Mouse (Mus musculus): ENCODE results near the gene Ssr2. TPM values are rescaled to one million over a fixed set of nuclear protein-coding genes. Genes with fewer than 3 reads are reported as not detected.

The Ssr2 gene
- total and polyA plus RNA-seq, 3 experiments = 65.3 to 80.0 (median 67.6) TPM

DNA sequence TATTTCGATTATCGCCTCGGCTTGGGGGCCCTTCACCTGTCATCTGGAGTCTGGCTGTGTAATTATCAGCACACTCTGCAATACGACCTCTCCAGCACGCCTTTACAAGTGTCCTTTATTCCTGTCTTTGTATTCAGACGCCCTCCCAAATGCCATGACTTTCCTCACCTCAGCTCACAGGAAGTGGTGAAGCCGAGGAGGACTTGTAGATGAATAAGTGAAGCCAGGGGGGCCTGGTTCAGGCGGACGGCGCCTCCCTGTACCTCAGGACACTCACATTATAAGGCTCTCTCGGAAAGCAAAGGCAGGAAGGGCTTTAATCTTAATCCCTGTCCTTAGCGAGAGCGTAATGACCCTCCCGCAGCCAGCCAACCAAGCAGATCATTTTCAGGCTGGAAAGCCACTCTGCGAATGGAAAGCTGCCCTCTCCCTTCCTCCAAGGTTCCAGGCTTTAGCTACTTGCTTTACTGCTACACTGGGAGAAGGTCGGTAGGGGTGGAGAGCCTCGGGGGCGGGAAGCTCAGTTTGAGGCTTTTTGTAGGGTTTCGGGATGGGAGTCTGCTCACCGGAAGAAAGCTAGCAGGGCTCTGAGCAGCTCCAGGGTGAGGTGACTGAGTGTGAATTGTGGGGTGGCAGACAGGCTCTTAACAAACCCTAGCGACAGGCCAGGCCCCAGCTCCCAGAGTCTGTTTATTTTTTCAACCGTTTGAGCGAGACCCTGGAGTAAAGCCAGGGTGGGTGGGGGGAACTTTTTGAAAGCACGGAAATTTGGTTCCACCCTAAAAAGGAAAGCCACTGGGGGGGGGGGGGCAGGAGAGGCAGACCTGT lies 46.7 kb downstream of the Ssr2 start:
- peak; percentile 78 to 81 for DNase-seq
- Histone ChIP-seq H3K9ac (ENCODE audit: low read depth, low read length) (peak overlapping the region; percentile 97), H3K4me1 (ENCODE audit: control insufficient read depth, insufficient read depth, low read length) (peaks cover 41% of the 10 kb centered on the region), H3K27me3 (ENCODE audit: control insufficient read depth, insufficient read depth, low read length) (no peaks in the 10 kb centered on the region), H3K36me3 (ENCODE audit: control insufficient read depth, insufficient read depth, low read length) (peaks cover 15% of the 10 kb centered on the region), H3K27ac (peak overlapping the region; percentile 97), H3K79me2 (replicated peaks; ENCODE audit: control insufficient read depth, insufficient read depth, low read length) (peaks cover 5% of the 10 kb centered on the region), H3K4me3 (peak overlapping the region; percentile 92)
- WGBS = 1% methylated on average over 24 of the region's 24 CpGs
- peak; percentile 65; the same call in 1 of the 2 replicates for TF ChIP-seq POLR2A (IDR thresholded peaks at IDR 0.05; ENCODE audit: insufficient read depth, low read depth, low read length)
- no peak for TF ChIP-seq CTCF (IDR thresholded peaks at IDR 0.05)
- intact Hi-C loops (cut with DNase I) = loop anchor here (2.0 kb wide), 1 partner anchor 16 kb away; no protein-coding TSS in a partner anchor

GRCm38 (mm10) chr3:88622941-88623345 lies 47.3 kb downstream of the Ssr2 start:
- peak in 1 of 2 experiments; percentile 70 for DNase-seq
- TF ChIP-seq EP300 (IDR thresholded peaks at IDR 0.05; ENCODE audit: insufficient read depth, low read depth, low read length) (0 out of 2 replicates have a peak, but pooled peaks have one; percentile 16), POLR2A (IDR thresholded peaks at IDR 0.05; ENCODE audit: insufficient read depth, low read depth, low read length) (no peak), CTCF (IDR thresholded peaks at IDR 0.05) (no peak)
- 1% methylated on average over 6 of the region's 6 CpGs for WGBS
- H3K4me1 ChIP-seq (ENCODE audit: control insufficient read depth, insufficient read depth, low read length) = peaks cover 43% of the 10 kb centered on the region
- peak overlapping the region; percentile 50 for H3K9ac ChIP-seq (ENCODE audit: low read depth, low read length)
- intact Hi-C loops (cut with DNase I) = loop anchor here (2.0 kb wide), 1 partner anchor 16 kb away; no protein-coding TSS in a partner anchor
- peak overlapping the region; percentile 92 for H3K4me3 ChIP-seq
- H3K27me3 ChIP-seq (ENCODE audit: control insufficient read depth, insufficient read depth, low read length) = no peaks in the 10 kb centered on the region
- peak overlapping the region; percentile 97 for H3K27ac ChIP-seq
- peaks cover 7% of the 10 kb centered on the region for H3K79me2 ChIP-seq (replicated peaks; ENCODE audit: control insufficient read depth, insufficient read depth, low read length)
- H3K36me3 ChIP-seq (ENCODE audit: control insufficient read depth, insufficient read depth, low read length) = peaks cover 15% of the 10 kb centered on the region

GRCm38 (mm10) chr3:88623346-88624135 lies 47.9 kb downstream of the Ssr2 start:
- TF ChIP-seq CTCF (IDR thresholded peaks at IDR 0.05) = no peak
- no peak for TF ChIP-seq POLR2A (IDR thresholded peaks at IDR 0.05; ENCODE audit: insufficient read depth, low read depth, low read length)
- TF ChIP-seq EP300 (IDR thresholded peaks at IDR 0.05; ENCODE audit: insufficient read depth, low read depth, low read length) = no peak
- 8% methylated on average over 15 of the region's 15 CpGs for WGBS
- Histone ChIP-seq H3K9ac (ENCODE audit: low read depth, low read length) (peak overlapping the region; percentile 50), H3K27me3 (ENCODE audit: control insufficient read depth, insufficient read depth, low read length) (no peaks in the 10 kb centered on the region), H3K27ac (peak overlapping the region; percentile 97), H3K79me2 (replicated peaks; ENCODE audit: control insufficient read depth, insufficient read depth, low read length) (peaks cover 8% of the 10 kb centered on the region), H3K4me1 (ENCODE audit: control insufficient read depth, insufficient read depth, low read length) (peaks cover 42% of the 10 kb centered on the region), H3K36me3 (ENCODE audit: control insufficient read depth, insufficient read depth, low read length) (peaks cover 15% of the 10 kb centered on the region), H3K4me3 (peak overlapping the region; percentile 92)
- intact Hi-C loops (cut with DNase I) = loop anchor here (2.0 kb wide), 1 partner anchor 17 kb away; no protein-coding TSS in a partner anchor
- DNase-seq = peak; percentile 52 to 58

GRCm38 (mm10) chr3:88624324-88624723 lies 48.6 kb downstream of the Ssr2 start:
- Histone ChIP-seq H3K9ac (ENCODE audit: low read depth, low read length) (peak overlapping the region; percentile 51), H3K36me3 (ENCODE audit: control insufficient read depth, insufficient read depth, low read length) (peaks cover 15% of the 10 kb centered on the region), H3K27me3 (ENCODE audit: control insufficient read depth, insufficient read depth, low read length) (no peaks in the 10 kb centered on the region), H3K4me3 (peak overlapping the region; percentile 92), H3K4me1 (ENCODE audit: control insufficient read depth, insufficient read depth, low read length) (peaks cover 46% of the 10 kb centered on the region), H3K79me2 (replicated peaks; ENCODE audit: control insufficient read depth, insufficient read depth, low read length) (peaks cover 11% of the 10 kb centered on the region), H3K27ac (peak overlapping the region; percentile 97)
- TF ChIP-seq POLR2A (IDR thresholded peaks at IDR 0.05; ENCODE audit: insufficient read depth, low read depth, low read length) (no peak), EP300 (IDR thresholded peaks at IDR 0.05; ENCODE audit: insufficient read depth, low read depth, low read length) (no peak), CTCF (IDR thresholded peaks at IDR 0.05) (no peak)
- DNase-seq = peak; percentile 30 to 41
- 15% methylated on average over 4 of the region's 4 CpGs for WGBS
- intact Hi-C loops (cut with DNase I) = no loop called here

GRCm38 (mm10) chr3:88624951-88625350 lies 49.3 kb downstream of the Ssr2 start:
- WGBS = 32% methylated on average over 2 of the region's 2 CpGs
- Histone ChIP-seq H3K9ac (ENCODE audit: low read depth, low read length) (no peak overlapping the region; the same call in 1 of the 2 replicates), H3K4me1 (ENCODE audit: control insufficient read depth, insufficient read depth, low read length) (peaks cover 47% of the 10 kb centered on the region), H3K27me3 (ENCODE audit: control insufficient read depth, insufficient read depth, low read length) (no peaks in the 10 kb centered on the region), H3K27ac (peak overlapping the region; percentile 97), H3K4me3 (no peak overlapping the region), H3K36me3 (ENCODE audit: control insufficient read depth, insufficient read depth, low read length) (peaks cover 18% of the 10 kb centered on the region), H3K79me2 (replicated peaks; ENCODE audit: control insufficient read depth, insufficient read depth, low read length) (peaks cover 12% of the 10 kb centered on the region)
- TF ChIP-seq CTCF (IDR thresholded peaks at IDR 0.05) (no peak), EP300 (IDR thresholded peaks at IDR 0.05; ENCODE audit: insufficient read depth, low read depth, low read length) (no peak), POLR2A (IDR thresholded peaks at IDR 0.05; ENCODE audit: insufficient read depth, low read depth, low read length) (no peak)
- DNase-seq = peak; percentile 60 to 62
- intact Hi-C loops (cut with DNase I) = no loop called here

Measured in heart, adult 2 months (tissue).